Mouse (Mus musculus) midbrain, embryonic 10.5 days (tissue): Measurements from ENCODE around the gene Nucb1. TPM values are rescaled to one million over a fixed set of nuclear protein-coding genes. Genes with fewer than 3 reads are reported as not detected.
"Not testable (repeated sequence)": the region's sequence is repeated elsewhere in the genome, so short reads cannot be mapped to it uniquely, and the experiment has no call there.

Experiments
- DNase-seq: peaks from one replicate; pipeline ENCODE4 v3.0.0-alpha.2; 2017; ENCODE audit warnings: low spot score
- H3K27ac ChIP-seq: fragments of 300-500 bp; sonication (generic); replicated peaks from 2 replicates; pipeline ENCODE4 v1.5.1; 2016; ENCODE audit warnings: mild to moderate bottlenecking
- H3K27me3 ChIP-seq: fragments of 300-500 bp; sonication (generic); 2 replicates; pipeline ENCODE4 v1.6.1; 2016; ENCODE audit warnings: low read depth, mild to moderate bottlenecking; ENCODE audit not compliant: poor library complexity, severe bottlenecking
- H3K36me3 ChIP-seq: fragments of 300-500 bp; sonication (generic); 2 replicates; pipeline ENCODE4 v1.6.1; 2016; ENCODE audit warnings: mild to moderate bottlenecking, moderate library complexity
- H3K4me1 ChIP-seq: fragments of 300-500 bp; sonication (generic); 2 replicates; pipeline ENCODE4 v1.6.1; 2016
- H3K4me3 ChIP-seq: fragments of 300-500 bp; sonication (generic); 2 replicates; pipeline ENCODE4 v1.5.1; 2016; ENCODE audit warnings: mild to moderate bottlenecking, moderate library complexity
- H3K9me3 ChIP-seq: fragments of 300-500 bp; sonication (generic); replicated peaks from 2 replicates; pipeline ENCODE4 v1.6.1; 2016; ENCODE audit warnings: mild to moderate bottlenecking
- WGBS: fragments of 180-500 bp; shearing (Covaris S2); methylation state at CpG from one replicate; pipeline ENCODE4 v1.1.7; 2016; 5-methylcytosine and 5-hydroxymethylcytosine counted together
- polyA plus RNA-seq: library from polyadenylated mRNA; unstranded; fragments of >200 nt; fragmentation: Nextera tagmentation; extraction: Ambion mirVana; gene quantifications from 2 replicates; pipeline ENCODE4 v1.2.1, GENCODE M21; 2016

Gene Nucb1
- polyA plus RNA-seq, 1 experiment from 2014 or later = 105 TPM

GRCm38 (mm10) chr7:45492951-45493350 lies 17.3 kb downstream of the Nucb1 start:
- no peaks in the 10 kb centered on the region for H3K9me3 ChIP-seq
- 96% methylated on average over 5 of the region's 5 CpGs for WGBS
- H3K4me1 ChIP-seq = peaks cover 35% of the 10 kb centered on the region
- H3K36me3 ChIP-seq = peaks cover 58% of the 10 kb centered on the region
- H3K27me3 ChIP-seq = no peaks in the 10 kb centered on the region
- H3K27ac ChIP-seq = no peak overlapping the region
- no peak overlapping the region for H3K4me3 ChIP-seq
- no peak for DNase-seq

DNA sequence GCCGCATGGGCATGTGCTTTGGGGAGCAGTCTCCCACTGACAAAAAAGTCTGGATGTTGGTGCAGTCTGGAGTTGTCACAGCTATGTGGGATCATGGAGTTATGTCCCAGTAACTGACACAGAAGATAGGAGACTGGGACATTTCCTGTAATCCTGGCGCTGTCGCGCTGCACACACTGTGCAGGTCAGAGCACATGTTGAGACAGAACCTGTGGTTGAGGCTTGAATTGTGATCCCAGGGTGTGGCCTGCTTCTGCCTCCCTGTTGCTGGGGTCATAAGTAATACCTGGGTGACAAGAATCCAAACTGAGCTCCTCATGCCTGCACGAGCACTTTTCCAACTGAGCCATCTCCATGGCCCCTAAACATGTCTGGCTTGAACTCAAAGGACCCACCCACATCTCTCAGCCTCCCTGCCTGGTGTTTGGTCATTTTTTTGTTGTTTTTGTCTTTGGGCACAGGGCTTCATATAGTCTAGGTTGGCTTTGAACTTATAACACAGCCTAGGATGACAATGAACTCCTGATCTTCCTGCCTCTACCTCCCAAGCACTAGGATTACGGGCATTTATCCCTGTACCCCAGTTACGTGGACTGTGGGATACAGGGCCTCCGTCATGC lies 17.9 kb downstream of the Nucb1 start:
- Histone ChIP-seq H3K4me1 (peaks cover 41% of the 10 kb centered on the region), H3K27ac (no peak overlapping the region), H3K4me3 (no peak overlapping the region), H3K36me3 (peaks cover 51% of the 10 kb centered on the region), H3K9me3 (no peaks in the 10 kb centered on the region), H3K27me3 (no peaks in the 10 kb centered on the region)
- 95% methylated on average over 8 of the region's 8 CpGs for WGBS
- no peak for DNase-seq

DNA sequence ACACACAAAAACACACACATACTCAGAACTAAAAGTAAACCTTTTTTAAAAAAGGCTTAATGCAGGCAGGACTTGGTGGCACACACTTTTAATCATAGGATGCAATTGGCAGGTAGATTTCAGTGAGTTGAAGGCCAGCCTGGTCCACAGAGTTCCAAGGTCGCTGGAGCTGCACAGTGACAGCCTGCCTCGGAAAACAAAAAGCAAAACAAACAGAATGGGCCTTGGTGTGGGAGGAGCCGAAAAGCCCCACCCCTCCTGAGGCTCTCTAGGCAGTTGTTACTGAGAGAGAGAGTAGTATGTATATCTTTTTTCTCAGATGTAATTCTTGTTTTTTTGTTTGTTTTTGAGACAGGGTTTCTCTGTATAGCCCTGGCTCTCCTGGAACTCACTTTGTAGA lies 18.9 kb downstream of the Nucb1 start:
- no peak overlapping the region for H3K27ac ChIP-seq
- H3K4me3 ChIP-seq = no peak overlapping the region
- no peak for DNase-seq
- WGBS = 24% methylated on average over 3 of the region's 3 CpGs
- H3K36me3 ChIP-seq = peaks cover 41% of the 10 kb centered on the region
- peaks cover 42% of the 10 kb centered on the region for H3K4me1 ChIP-seq
- no peaks in the 10 kb centered on the region for H3K9me3 ChIP-seq
- H3K27me3 ChIP-seq = no peaks in the 10 kb centered on the region

GRCm38 (mm10) chr7:45490822-45491221 lies 19.4 kb downstream of the Nucb1 start:
- no peak for DNase-seq
- Histone ChIP-seq H3K4me3 (no peak overlapping the region), H3K9me3 (no peaks in the 10 kb centered on the region), H3K27ac (no peak overlapping the region), H3K4me1 (peaks cover 42% of the 10 kb centered on the region), H3K27me3 (no peaks in the 10 kb centered on the region), H3K36me3 (peaks cover 36% of the 10 kb centered on the region)
- WGBS = 44% methylated on average over 9 of the region's 9 CpGs

DNA sequence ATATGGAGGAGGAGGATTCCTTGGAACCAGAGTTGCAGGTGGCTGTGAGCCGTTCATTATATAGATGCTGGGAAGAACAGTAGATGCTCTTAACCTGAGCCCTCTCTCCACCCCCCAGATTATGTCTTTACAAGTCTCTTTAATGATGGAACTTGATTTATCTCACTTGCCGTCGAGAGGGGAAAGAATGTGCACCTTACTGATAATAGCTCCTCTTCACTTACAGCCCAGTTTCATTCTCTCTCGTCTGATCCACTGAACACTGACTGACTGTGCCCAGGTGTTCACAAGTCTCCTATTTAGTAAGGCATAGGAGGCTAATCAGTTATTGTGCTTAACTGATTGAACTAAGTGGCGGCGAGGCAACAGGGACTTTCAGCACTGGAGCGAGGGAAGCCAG lies 20.6 kb downstream of the Nucb1 start:
- Histone ChIP-seq H3K4me1 (peaks cover 42% of the 10 kb centered on the region), H3K9me3 (no peaks in the 10 kb centered on the region), H3K27ac (no peak overlapping the region), H3K4me3 (no peak overlapping the region), H3K27me3 (no peaks in the 10 kb centered on the region), H3K36me3 (peaks cover 28% of the 10 kb centered on the region)
- 84% methylated on average over 7 of the region's 7 CpGs for WGBS
- DNase-seq = no peak

DNA sequence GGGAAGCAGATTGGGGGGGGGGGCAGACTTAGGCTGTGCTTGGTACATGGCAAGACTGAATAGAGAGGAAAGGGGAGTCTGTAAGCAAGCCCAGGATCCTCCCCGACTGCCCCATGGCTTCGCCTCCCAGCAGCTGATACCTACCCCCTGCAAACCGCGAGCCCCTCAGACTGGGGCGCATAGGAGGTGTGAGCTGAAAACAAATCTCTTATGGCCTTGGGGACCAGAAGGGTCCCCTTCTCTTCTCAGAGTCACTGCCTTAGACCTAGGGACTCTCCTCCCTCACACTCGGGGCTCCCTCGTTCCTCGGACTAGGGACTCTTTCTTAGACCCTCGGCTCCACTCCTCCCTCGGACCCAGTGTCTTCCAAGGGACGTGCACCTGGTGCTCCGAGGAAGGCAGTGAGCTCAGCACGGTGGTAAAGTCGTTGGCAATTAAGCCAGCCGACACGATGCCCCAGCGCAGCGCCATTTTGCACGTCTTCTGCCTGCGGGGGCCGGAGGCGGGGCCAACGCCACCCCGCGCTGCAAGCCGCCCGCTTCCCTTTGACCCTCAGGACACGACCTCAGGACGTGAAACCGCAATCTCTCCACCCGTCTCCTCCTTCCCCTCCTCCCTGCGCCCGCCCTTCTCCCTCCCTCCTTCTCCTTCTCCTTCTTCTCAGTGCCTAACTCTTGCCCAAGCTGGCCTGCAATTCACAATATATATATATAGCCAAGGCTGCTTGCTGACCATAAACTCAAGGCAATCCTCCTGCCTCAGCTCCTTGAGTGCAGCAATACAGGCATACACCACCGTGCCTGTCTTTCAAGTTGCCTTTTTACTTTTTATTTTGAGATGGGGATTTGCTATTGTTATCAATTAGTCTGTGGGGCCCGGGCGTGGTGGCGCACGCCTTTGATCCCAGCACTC lies 21.7 kb downstream of the Nucb1 start, which contains the start of gene Dhdh:
Gene Dhdh (minus strand): TSS at position 513 of the 912 bp plus-strand sequence.
- H3K36me3 ChIP-seq = peaks cover 18% of the 10 kb centered on the region
- peaks cover 42% of the 10 kb centered on the region for H3K4me1 ChIP-seq
- no peaks in the 10 kb centered on the region for H3K27me3 ChIP-seq
- H3K4me3 ChIP-seq = peak within 1 kb of the TSS; percentile 71
- no peaks in the 10 kb centered on the region for H3K9me3 ChIP-seq
- whole genome bisulfite sequencing = 8% methylated on average over 38 of the region's 38 CpGs
- peak within 1 kb of the TSS; percentile 92 for H3K27ac ChIP-seq
- peak; percentile 71 for DNase-seq

DNA sequence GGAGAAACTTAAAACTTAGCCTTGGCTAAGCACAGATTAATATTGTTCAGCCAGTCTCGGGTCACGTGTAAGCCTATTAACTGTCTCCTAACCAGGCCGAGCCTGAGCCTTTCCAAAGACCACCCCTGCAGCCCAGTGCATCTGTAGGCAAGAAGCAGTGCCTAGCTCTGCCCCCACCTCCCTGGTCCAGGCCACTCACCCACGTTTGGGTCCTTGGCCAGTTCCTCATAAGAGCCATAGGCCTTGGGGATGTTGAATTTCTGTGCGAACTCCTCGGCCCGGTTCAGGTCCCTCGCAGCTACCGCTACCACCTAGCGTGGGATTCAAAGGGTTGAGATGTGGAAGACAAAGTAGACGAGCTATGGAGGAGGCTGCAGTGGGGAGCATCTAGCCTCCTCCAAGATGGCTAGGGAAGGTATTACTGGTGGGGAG lies 22.3 kb downstream of the Nucb1 start:
- H3K4me1 ChIP-seq = peaks cover 42% of the 10 kb centered on the region
- no peaks in the 10 kb centered on the region for H3K27me3 ChIP-seq
- no peaks in the 10 kb centered on the region for H3K9me3 ChIP-seq
- peaks cover 11% of the 10 kb centered on the region for H3K36me3 ChIP-seq
- peak overlapping the region; percentile 71 for H3K4me3 ChIP-seq
- peak; percentile 40 for DNase-seq
- H3K27ac ChIP-seq = peak overlapping the region; percentile 92
- 16% methylated on average over 11 of the region's 11 CpGs for WGBS

- no peak for DNase-seq
- H3K36me3 ChIP-seq = peaks cover 4% of the 10 kb centered on the region; the same call in 1 of the 2 replicates
- H3K27me3 ChIP-seq = no peaks in the 10 kb centered on the region
- 83% methylated on average over 12 of the region's 12 CpGs for WGBS
- peak within 1 kb of the TSS; percentile 92; the same call in 1 of the 2 replicates for H3K27ac ChIP-seq
- no peaks in the 10 kb centered on the region for H3K9me3 ChIP-seq
- peak within 1 kb of the TSS; percentile 71; the same call in 1 of the 2 replicates for H3K4me3 ChIP-seq
- H3K4me1 ChIP-seq = peaks cover 42% of the 10 kb centered on the region
Measured at GRCm38 (mm10) chr7:45486761-45487415, 23.3 kb downstream of the Nucb1 start, which contains the start of gene Gm45808. Gene Gm45808, minus strand, starts transcription at chr7:45486811.

DNA sequence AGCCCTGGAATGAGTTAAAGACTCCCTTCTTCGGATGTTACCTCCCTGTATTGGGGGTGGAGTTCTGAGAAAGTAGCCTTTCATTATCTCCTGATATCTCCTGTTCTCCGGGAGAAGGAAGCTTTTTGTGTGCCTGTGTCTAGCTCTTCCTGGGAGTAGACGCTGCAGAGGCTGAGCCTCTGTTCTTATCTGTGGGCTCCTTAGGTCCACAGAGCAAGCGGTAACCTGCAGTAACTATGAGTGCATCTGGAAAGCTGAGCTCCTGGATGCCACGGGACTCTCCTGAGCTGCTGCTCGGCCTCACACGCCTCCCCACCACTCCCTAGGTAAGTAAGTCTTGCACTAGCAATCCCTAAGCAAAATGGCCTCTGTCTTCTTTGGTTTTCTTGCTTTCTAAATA lies 24.0 kb downstream of the Nucb1 start:
- no peaks in the 10 kb centered on the region for H3K27me3 ChIP-seq
- H3K4me1 ChIP-seq = peaks cover 38% of the 10 kb centered on the region
- no peak for DNase-seq
- H3K27ac ChIP-seq = no peak overlapping the region
- peaks cover 4% of the 10 kb centered on the region; the same call in 1 of the 2 replicates for H3K36me3 ChIP-seq
- WGBS = 82% methylated on average over 7 of the region's 7 CpGs
- no peak overlapping the region for H3K4me3 ChIP-seq
- no peaks in the 10 kb centered on the region for H3K9me3 ChIP-seq

DNA sequence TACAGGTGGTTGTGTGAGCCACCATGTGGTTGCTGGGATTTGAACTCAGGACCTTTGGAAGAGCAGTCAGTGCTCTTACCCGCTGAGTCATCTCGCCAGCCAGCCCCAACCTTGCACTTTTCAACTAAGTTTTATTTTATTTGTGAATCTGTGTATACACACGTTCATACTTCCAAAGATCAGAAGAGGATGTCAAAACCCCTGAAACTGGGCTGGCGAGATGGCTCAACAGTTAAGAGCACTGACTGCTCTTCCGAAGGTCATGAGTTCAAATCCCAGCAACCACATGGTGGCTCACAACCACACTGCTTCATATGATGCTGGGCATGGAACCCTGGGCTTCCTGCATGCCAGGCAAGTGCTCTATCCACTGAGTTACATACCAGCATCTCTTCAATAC lies 25.2 kb downstream of the Nucb1 start:
- H3K27me3 ChIP-seq, DNase-seq, H3K4me3 ChIP-seq, H3K36me3 ChIP-seq, H3K27ac ChIP-seq, H3K9me3 ChIP-seq: not testable (repeated sequence)
- H3K4me1 ChIP-seq = peaks cover 26% of the 10 kb centered on the region
- 94% methylated on average over 5 of the region's 5 CpGs for WGBS

GRCm38 (mm10) chr7:45482166-45482565 lies 28.0 kb downstream of the Nucb1 start:
- no peak overlapping the region for H3K4me3 ChIP-seq
- no peak for DNase-seq
- 95% methylated on average over 1 of the region's 1 CpGs for WGBS
- H3K4me1 ChIP-seq = no peaks in the 10 kb centered on the region
- no peaks in the 10 kb centered on the region for H3K27me3 ChIP-seq
- H3K27ac ChIP-seq = no peak overlapping the region
- no peaks in the 10 kb centered on the region for H3K9me3 ChIP-seq
- peaks cover 12% of the 10 kb centered on the region for H3K36me3 ChIP-seq

- peak; percentile 41 for DNase-seq
- Histone ChIP-seq H3K4me1 (no peaks in the 10 kb centered on the region), H3K9me3 (no peaks in the 10 kb centered on the region), H3K27me3 (no peaks in the 10 kb centered on the region), H3K27ac (no peak within 1 kb of the TSS), H3K4me3 (no peak within 1 kb of the TSS), H3K36me3 (peaks cover 12% of the 10 kb centered on the region)
- WGBS = 58% methylated on average over 15 of the region's 15 CpGs
Measured at GRCm38 (mm10) chr7:45481374-45481927, 28.8 kb downstream of the Nucb1 start, which contains the start of gene Tulp2. Gene Tulp2, plus strand, starts transcription at chr7:45481877.
